Mouse (Mus musculus) brain, embryonic 14.5 days (tissue): ENCODE data around the gene Wdr73. TPM values are rescaled to one million over a fixed set of nuclear protein-coding genes. Genes with fewer than 3 reads are reported as not detected.
A peak's percentile ranks its signal among the peaks of the same experiment; 100 is the strongest.

Source experiments
- DNase-seq: peaks from one replicate; pipeline ENCODE4 v3.0.0-alpha.2; 2011; ENCODE audit warnings: low read depth
- CTCF ChIP-seq: fragments of 200-500 bp; IDR thresholded peaks from 2 replicates; pipeline ENCODE4 v1.5.1; 2012; ENCODE audit warnings: inconsistent platforms, mild to moderate bottlenecking, moderate library complexity, borderline replicate concordance; ENCODE audit not compliant: insufficient read depth, insufficient read length; ENCODE audit errors: extremely low read depth
- POLR2A ChIP-seq: fragments of 200-500 bp; IDR thresholded peaks from 2 replicates; pipeline ENCODE4 v1.6.1; 2012; ENCODE audit warnings: mild to moderate bottlenecking, inconsistent platforms, borderline replicate concordance; ENCODE audit not compliant: poor library complexity, insufficient read depth, insufficient read length, severe bottlenecking; ENCODE audit errors: extremely low read depth
- polyA plus RNA-seq: library from polyadenylated mRNA; depleted of rRNA; stranded (reverse); fragments of >200 nt; gene quantifications from 2 replicates; pipeline ENCODE4 v1.2.3, GENCODE M21; 2012

Gene Wdr73
- polyA plus RNA-seq, 1 experiment = 32.8 TPM

DNA sequence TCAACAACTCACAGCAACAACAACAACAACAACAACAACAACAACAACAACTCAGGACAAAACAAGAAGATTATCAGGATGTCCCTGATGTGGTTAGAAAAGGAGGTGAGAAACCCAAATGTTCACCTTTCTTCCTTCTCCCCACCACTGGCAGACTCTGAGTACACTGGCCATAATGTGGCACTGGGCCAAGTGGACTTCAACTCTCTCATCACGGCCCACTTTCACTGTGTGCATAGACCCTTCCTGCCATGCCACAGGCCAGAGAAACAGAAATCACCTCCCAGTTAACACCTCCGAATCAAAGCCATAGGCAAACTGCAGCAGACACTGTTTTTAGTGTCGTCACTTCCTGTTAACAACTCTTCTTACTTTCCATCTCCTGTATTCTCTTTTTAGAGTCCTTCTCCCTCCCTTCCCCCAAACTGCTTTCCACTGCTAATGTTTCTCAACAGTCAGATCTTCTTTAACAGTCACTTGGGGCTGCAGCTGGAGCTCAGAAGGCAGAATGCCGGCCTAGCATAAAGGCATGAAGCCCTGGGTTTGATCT lies 16.9 kb upstream of the Wdr73 start:
- TF ChIP-seq POLR2A (no peak), CTCF (no peak)
- DNase-seq = no peak

DNA sequence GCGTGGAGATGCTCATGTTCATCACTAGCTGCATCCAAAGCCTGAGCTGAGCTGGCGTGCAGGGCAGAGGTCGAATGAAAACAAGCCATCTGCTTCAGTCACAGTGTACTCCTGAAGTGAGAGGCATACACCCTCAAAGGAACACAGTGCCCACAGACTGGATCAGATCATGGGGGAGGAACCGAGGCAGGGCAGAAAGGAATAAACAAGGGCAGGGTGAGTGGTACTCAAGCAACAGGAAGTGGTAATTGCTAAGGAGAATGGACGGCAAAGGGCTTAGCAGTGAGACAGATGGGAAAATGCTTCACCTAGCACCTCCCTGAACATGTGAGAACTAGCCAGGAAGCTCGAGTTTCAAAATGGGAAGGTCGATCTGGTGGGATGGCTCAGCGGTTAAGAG lies 11.4 kb upstream of the Wdr73 start:
- DNase-seq = no peak
- TF ChIP-seq CTCF = no peak
- TF ChIP-seq POLR2A = no peak

DNA sequence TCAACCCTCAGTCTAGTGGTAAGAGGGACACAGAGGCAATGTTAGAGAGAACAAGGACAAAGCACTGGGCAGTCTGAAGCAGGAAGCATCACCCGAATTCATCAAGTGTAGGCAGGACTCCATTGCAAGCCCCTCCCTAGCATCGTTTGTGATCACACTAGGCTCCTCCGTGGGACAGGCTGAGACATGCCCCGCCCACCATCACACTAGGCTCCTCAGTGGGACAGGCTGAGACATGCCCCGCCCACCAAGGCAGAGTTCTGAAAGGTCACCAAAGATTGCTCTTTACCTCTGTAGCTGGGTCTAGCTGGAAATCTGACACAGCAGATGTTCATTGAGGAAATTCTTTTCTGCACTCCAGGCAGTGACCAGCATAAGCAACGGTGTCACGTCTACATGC lies 10.0 kb upstream of the Wdr73 start:
- TF ChIP-seq CTCF (no peak), POLR2A (no peak)
- DNase-seq = no peak

DNA sequence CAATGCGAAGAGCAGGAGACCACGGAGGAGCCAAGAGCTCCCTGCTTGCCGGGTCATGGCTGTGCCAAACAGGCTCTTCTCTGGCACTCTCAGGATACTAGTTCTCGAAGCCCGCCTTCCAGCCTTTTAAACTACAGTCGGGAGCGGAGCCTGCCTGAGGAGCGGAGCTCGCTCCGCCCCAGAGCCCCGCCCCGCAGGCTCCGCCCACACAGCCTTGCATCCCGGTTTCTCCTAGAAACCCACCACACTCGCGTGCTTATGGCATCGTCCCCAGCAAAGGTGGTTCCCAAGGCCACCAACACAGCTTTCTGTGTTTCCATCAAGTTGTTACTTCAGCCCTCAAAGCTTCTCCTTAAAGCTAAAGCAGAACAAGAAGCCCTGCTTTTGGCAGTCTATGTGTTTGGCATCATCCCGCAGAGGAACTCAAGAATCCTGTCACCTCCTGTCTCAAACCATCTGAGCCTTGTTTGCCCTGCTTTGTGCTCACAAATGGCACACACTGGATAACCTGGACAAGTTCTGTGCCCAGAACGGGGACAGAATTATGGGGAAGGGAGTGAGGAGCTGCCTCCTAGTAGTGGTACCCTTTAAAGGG lies 3.9 kb upstream of the Wdr73 start, which contains the start of gene Nmb:
Gene Nmb, minus strand, starts transcription at position 156 of the 595 bp plus-strand sequence.
- TF ChIP-seq POLR2A = no peak
- peak; percentile 84 for DNase-seq

DNA sequence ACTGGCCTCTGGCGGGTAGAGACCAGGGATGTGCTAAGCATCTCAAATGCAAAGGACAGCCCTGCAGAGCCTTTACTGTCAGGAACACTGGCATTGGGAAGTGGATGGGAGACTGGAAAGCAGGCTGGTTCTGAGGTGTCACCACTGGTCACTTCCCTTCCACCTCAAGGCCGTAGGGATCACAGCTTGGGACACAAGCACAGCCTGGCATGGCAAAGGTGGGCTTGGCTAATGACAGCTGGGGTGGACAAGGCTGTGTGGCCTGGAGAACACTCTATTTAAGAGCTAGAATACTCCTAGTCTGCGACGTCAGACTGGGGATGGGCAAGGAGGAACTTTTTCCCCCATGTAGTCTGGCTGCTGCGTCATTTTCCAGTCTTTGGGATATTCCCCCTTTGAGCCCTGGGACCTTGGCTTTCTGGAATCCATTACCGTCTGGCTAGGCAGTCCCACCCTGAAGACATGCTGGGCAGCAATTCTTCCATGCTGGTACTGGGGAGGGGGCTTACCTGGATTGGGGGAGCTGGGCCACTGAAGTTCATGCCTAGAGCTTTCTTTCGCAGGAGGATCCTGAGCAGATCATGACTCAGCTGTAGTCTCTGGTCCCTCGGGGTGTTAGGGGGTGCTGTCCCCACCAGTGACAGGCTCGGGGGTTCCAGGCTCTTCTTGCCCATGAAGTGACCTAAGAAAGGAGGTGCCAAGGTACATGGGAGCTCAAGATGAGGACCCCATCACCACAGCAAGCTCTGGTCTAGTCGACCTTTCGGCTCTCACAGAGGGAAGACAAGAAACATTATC lies 2.8 kb upstream of the Wdr73 start:
- TF ChIP-seq POLR2A = no peak
- TF ChIP-seq CTCF = no peak

DNA sequence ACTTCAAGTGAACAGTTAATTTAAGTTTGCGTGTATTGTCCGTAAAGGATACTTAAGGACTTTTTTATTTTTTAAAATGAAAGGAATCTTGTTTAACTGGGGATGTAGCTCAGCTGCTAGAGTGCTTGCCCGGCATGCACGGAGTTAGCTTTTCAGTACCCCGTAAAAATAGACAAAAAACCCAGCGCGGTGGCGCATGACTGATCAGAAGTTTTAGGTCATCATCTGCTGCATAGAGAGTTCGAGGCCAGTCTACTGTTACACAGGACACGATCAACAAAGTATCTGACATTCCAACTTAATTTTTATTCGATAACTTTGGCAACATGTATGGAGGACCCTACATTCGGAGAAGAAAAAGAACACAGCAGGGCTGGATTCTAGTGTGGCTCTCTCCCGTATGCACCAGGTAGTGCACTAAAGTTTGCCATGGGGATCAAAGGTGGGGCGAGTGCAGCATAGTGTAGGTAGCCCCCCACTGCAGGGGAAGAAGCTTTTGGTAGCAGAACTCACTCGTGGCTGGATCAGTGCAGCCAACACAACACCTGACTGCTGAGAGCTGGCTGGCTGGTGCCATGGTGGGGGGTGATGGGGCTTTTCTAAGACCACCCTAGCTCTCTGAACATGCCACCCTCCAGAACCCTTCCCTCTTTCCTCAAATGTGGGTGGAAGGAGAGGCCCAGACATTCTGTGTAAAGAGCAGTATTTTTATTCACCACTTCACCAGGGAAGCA lies 639 bp upstream of the Wdr73 start:
- no peak for DNase-seq
- TF ChIP-seq POLR2A = no peak
- no peak for TF ChIP-seq CTCF

More for the DNA sequence above, 2.8 kb upstream of the Wdr73 start:
- DNase-seq = no peak

DNA sequence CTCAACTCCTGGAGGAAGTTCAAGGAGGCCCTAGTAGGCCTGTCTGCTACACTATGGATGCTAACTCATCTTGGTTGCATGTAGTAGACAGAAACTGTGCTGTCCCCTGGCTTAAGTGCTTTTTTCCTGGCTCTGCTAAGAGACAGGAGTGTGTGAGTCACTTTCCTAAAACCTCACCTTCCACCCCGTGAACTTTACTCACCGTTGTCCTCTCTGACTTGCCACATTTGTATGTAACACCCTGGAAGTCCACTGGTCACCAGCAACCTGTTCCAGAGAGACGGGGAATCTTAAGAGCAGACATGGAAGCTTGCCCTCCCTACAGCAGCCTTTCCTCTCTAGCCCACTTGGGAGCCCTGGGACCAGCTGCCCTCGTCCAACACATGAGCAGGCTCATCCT lies 3.3 kb downstream of the Wdr73 start:
- DNase-seq = no peak
- TF ChIP-seq POLR2A (no peak), CTCF (no peak)

DNA sequence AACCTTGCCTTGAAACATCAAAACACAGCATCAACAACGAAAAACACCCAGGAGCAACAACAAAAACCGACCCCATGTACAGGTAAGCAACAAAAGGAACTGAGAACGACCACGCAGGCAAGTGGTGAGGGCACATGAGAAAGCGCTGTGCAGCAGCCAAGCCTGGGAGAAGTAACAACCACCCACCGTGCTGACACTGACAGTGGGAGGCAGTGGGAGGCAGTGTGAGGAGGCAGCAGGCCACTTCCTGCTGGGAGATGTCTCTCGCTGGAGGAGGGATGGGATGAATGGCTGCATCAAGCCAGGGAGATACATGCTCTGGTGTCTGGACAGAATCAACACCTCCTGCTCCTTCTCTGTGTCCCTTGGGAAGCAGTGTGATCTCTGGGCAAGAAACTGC lies 3.9 kb downstream of the Wdr73 start:
- TF ChIP-seq CTCF (no peak), POLR2A (no peak)
- DNase-seq = no peak

DNA sequence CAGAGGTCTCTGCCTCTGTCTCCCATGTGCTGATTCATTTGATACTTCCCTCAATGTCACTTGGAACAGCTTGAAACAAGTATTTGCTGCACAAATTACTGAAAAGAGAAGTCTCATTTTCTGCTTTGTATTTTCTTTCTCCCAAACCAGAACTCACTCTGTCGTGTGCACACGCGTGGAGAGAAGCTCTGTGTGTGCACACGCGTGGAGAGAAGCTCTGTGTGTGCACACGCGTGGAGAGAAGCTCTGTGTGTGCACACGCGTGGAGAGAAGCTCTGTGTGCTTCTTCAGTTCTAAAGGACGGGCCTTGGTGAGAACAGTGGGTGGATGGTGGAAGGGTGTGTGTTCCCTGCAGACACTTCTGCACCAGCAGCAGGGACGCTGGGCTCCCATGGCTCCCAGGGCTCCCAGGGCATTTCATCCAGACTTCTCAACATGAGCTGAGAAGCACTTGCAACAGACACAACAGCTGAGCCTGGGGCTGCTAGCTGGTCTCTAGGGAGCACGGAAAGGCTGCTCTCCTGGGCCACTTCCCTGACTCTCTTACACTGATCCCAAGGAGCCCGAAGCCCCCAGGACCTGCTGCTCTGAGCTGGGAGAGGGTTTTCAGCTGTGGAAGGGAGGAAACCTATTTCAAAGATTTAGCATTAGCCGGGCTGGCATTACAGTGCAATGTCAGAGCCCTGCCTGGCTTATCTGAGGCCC lies 6.1 kb downstream of the Wdr73 start:
- TF ChIP-seq CTCF (no peak), POLR2A (no peak)
- no peak for DNase-seq

DNA sequence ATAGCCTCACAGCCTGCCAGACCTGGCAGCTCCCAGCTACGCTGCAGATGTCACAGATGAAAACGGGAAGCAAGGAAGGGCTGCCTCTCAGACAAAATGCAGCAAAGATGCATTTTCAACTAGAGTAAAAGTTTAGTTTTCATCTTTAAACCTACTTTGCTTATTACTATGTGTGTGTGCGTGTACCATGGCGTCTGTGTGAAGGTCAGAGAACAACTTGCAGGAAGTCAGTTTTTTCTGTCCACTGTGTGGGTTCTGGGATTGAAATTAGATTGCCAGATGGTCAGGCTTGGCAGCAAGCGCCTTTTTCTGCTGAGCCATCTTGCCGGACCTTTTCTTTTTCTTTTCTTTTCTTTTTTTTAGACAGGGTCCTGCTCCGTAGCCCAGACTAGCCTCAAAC lies 6.9 kb downstream of the Wdr73 start:
- no peak for DNase-seq
- TF ChIP-seq POLR2A (no peak), CTCF (no peak)

DNA sequence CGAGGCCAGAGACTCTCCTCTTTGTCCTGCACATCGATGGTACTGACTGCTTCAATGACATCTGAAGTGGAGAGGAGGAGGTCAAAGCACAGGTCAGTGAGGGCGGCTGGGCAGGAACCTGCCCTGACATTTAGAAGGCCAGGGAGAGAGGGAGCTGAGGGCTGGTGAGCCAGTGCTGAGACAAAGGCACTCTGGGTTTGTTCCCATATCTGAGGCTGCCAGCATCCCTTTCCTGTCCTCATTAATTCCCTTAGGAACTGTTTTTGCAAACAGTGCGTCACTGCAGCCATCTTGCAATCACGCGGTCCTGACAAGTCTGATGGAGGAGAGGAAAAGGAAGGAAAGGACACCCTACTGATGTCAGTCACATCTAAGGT lies 7.3 kb downstream of the Wdr73 start:
- no peak for TF ChIP-seq CTCF
- TF ChIP-seq POLR2A = no peak
- DNase-seq = peak; percentile 20

DNA sequence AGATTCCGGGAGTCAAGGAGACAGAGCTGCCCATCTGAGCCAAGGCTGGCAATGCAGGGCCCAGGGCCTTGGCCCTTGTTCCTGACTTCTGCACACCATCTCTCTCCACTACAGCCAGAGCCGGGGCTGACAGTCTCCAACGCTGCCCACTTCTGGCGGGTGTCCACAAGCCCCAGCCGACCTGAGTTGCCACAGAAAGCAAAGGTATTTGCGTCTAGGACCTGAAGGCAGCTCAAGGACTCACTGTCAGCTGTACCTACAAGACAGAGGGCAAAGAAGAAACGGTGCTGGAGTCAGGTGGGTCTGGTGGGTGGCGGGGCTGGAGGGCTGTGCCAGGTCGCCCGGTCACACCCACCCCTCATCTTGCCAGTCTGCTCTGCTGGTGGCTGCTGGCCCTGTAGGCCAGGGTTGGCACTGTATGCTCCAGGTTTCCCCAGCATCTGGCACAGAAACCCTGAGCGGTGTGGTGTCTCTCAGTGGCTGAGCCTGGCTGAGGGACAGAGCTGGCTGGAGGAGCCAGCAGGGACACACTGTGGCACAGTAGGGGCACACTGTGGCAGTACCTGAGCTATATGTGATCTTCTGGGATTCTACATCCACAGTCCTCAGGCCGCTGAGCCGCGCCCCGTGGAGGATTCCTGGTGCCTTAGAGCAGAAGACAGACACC lies 7.8 kb downstream of the Wdr73 start:
- no peak for DNase-seq
- no peak for TF ChIP-seq CTCF

DNA sequence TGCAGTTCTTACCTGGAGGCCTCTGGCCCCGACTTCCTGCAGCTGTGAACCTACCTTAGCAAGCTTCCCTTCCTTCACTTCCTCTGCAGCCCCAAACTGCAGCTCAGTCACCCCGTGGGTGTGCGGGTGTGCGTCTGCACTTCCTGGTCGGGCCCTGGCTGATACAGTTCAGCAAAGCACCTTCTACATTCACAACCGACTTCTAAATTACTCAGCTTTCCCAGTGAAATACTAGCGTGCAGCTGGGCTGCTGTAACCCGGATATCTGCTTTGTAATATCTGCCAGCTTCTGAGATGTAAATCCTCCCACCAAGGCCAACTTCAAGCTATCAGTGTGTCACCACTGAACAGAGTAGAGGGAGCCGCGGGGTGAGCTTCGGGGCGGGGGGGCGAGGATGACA lies 11.2 kb downstream of the Wdr73 start:
- TF ChIP-seq CTCF = no peak
- TF ChIP-seq POLR2A = no peak

DNA sequence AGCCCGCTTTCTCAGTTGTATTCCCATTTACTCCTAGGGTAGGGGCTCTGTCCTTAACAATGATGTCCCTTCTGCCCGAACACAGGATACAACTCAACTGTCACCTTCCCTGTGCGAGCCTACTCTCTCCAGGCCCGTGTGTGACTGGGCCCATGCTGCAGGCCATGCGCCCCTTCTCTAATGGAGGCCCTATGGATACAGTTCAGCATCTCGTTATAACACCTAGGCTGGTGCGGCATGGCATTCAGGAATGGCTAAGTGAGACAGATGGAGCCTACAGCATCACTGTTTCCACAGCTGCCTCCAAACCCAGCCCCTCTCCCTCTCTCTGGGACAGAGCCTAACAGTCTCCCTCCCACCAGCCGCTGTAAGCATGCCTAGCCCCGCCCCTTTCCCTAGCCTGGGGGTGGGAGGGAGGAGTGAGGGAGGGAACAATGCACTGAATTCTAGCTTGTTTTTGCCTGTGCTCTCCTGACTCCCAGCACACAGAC lies 12.0 kb downstream of the Wdr73 start:
- TF ChIP-seq POLR2A (no peak), CTCF (no peak)
- peak; percentile 87 for DNase-seq

More for the DNA sequence above, 11.2 kb downstream of the Wdr73 start:
- no peak for DNase-seq
